Mouse (Mus musculus): Measurements from ENCODE around the gene Il5ra.
A peak's percentile ranks its signal among the peaks of the same experiment; 100 is the strongest.

Gene Il5ra

GRCm38 (mm10) chr6:106740244-106740825, 8.5 kb downstream of the Il5ra start:
- no peak for DNase-seq (ENCODE audit: low read depth, low spot score)

- no peak for DNase-seq (ENCODE audit: low read depth, low spot score)
Measured at GRCm38 (mm10) chr6:106738229-106738628, 10.6 kb downstream of the Il5ra start.

GRCm38 (mm10) chr6:106732563-106732962, 16.3 kb downstream of the Il5ra start:
- DNase-seq (ENCODE audit: low read depth, low spot score) = no peak

- DNase-seq (ENCODE audit: low read depth, low spot score) = no peak
Measured at GRCm38 (mm10) chr6:106729682-106730314, 19.0 kb downstream of the Il5ra start.

- no peak for DNase-seq (ENCODE audit: low read depth, low spot score)
Measured at GRCm38 (mm10) chr6:106727703-106728102, 21.1 kb downstream of the Il5ra start.

GRCm38 (mm10) chr6:106726078-106726477, 22.8 kb downstream of the Il5ra start:
- DNase-seq (ENCODE audit: low read depth, low spot score) = no peak

GRCm38 (mm10) chr6:106725642-106726041, 23.2 kb downstream of the Il5ra start:
- no peak for DNase-seq (ENCODE audit: low read depth, low spot score)

- no peak for DNase-seq (ENCODE audit: low read depth, low spot score)
Measured at GRCm38 (mm10) chr6:106705506-106706035, 43.3 kb downstream of the Il5ra start.

- DNase-seq (ENCODE audit: low read depth, low spot score) = no peak
Measured at GRCm38 (mm10) chr6:106701931-106702330, 46.9 kb downstream of the Il5ra start.

GRCm38 (mm10) chr6:106675581-106675980, 73.3 kb downstream of the Il5ra start:
- DNase-seq (ENCODE audit: low read depth, low spot score) = no peak

- peak; percentile 57 for DNase-seq (ENCODE audit: low read depth, low spot score)
Measured at GRCm38 (mm10) chr6:106663780-106664651, 84.8 kb downstream of the Il5ra start.
